Mouse (Mus musculus) intestine, embryonic 16.5 days (tissue): ENCODE measurements at regions not wholly inside any gene's neighbourhood (a gene's known extent, or its start where the extent isn't known, plus 50 kb on each side); places are given as distances from the start of the nearest gene placed in this dataset.

ENCODE experiments used
- ATAC-seq: fragments of 200-750 bp; cut with Nextera tagmentation; 2 replicates; pipeline ENCODE4 v1.8.0; 2017; ENCODE audit warnings: moderate TSS enrichment, moderate library complexity
- H3K27ac ChIP-seq: fragments of 300-500 bp; sonication (generic); 2 replicates; pipeline ENCODE4 v1.5.1; 2014; ENCODE audit warnings: mild to moderate bottlenecking, low read length
- H3K27me3 ChIP-seq: fragments of 300-500 bp; sonication (generic); replicated peaks from 2 replicates; pipeline ENCODE4 v1.6.1; 2014; ENCODE audit warnings: low read length, control low read depth, mixed read lengths; ENCODE audit not compliant: control insufficient read depth, insufficient read depth
- H3K36me3 ChIP-seq: fragments of 300-500 bp; sonication (generic); 2 replicates; pipeline ENCODE4 v1.6.1; 2014; ENCODE audit warnings: low read length, control low read depth; ENCODE audit not compliant: control insufficient read depth, insufficient read depth
- H3K4me1 ChIP-seq: fragments of 300-500 bp; sonication (generic); 2 replicates; pipeline ENCODE4 v1.6.1; 2014; ENCODE audit warnings: low read length, control low read depth, mixed read lengths; ENCODE audit not compliant: control insufficient read depth, insufficient read depth
- H3K4me2 ChIP-seq: fragments of 300-500 bp; sonication (generic); 2 replicates; pipeline ENCODE4 v1.6.1; 2014; ENCODE audit warnings: low read depth, low read length, control low read depth
- H3K4me3 ChIP-seq: fragments of 300-500 bp; sonication (generic); 2 replicates; pipeline ENCODE4 v1.5.1; 2014; ENCODE audit warnings: mild to moderate bottlenecking, low read length
- H3K9ac ChIP-seq: fragments of 300-500 bp; sonication (generic); 2 replicates; pipeline ENCODE4 v1.6.1; 2014; ENCODE audit warnings: low read depth, low read length
- H3K9me3 ChIP-seq: fragments of 300-500 bp; sonication (generic); 2 replicates; pipeline ENCODE4 v1.6.1; 2016; ENCODE audit warnings: low read length, control low read depth; ENCODE audit not compliant: control insufficient read depth
- WGBS: fragments of 180-500 bp; shearing (Covaris S2); extraction: QIAGEN DNeasy Blood & Tissue Kit; methylation state at CpG from one replicate; pipeline ENCODE4 v1.1.7; 2014; 5-methylcytosine and 5-hydroxymethylcytosine counted together

DNA sequence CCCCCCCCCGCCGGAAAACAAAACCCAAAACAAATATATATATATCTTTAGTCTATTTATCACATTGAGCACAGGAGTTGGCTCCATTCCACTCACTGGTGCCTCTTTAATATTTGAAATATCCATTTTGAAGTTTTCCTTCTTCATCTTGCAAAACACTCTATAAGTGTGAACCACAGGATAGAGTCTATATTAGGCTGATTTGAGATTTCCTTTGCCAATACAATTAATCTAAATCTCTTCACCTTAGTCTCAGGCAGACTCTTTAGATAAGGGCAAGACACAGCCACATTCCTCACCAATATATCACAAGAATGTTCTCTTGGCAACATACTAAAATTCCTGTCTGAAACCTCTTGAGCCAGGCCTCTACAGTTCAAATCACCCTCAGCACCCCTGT lies 282.1 kb upstream of the Mpdz start:
- Histone ChIP-seq H3K4me3 (no peak overlapping the region), H3K4me1 (no peaks in the 10 kb centered on the region), H3K36me3 (no peaks in the 10 kb centered on the region), H3K27me3 (no peaks in the 10 kb centered on the region), H3K9ac (no peak overlapping the region), H3K4me2 (no peak overlapping the region), H3K9me3 (no peaks in the 10 kb centered on the region), H3K27ac (no peak overlapping the region)
- no peak for ATAC-seq
- WGBS, result 93% methylated on average over 2 of the region's 2 CpGs

GRCm38 (mm10) chr4:81712378-81712777 lies 269.8 kb upstream of the Mpdz start:
- no peak for ATAC-seq
- WGBS, result 63% methylated on average over 1 of the region's 1 CpGs

GRCm38 (mm10) chr4:81695182-81695581 lies 252.6 kb upstream of the Mpdz start:
- no peak overlapping the region for H3K4me3 ChIP-seq
- no peaks in the 10 kb centered on the region for H3K36me3 ChIP-seq
- no peaks in the 10 kb centered on the region for H3K27me3 ChIP-seq
- no peak overlapping the region for H3K9ac ChIP-seq
- H3K4me1 ChIP-seq, result no peaks in the 10 kb centered on the region
- H3K4me2 ChIP-seq, result no peak overlapping the region
- H3K27ac ChIP-seq, result no peak overlapping the region
- ATAC-seq, result no peak
- no peaks in the 10 kb centered on the region for H3K9me3 ChIP-seq

More at GRCm38 (mm10) chr4:81712378-81712777, 269.8 kb upstream of the Mpdz start:
- Histone ChIP-seq H3K4me1 (no peaks in the 10 kb centered on the region), H3K9me3 (no peaks in the 10 kb centered on the region), H3K9ac (no peak overlapping the region), H3K4me2 (no peak overlapping the region), H3K27me3 (no peaks in the 10 kb centered on the region), H3K4me3 (no peak overlapping the region), H3K36me3 (no peaks in the 10 kb centered on the region), H3K27ac (no peak overlapping the region)

- no peak overlapping the region for H3K27ac ChIP-seq
- 83% methylated on average over 2 of the region's 2 CpGs for WGBS
- H3K27me3 ChIP-seq, result no peaks in the 10 kb centered on the region
- no peak overlapping the region for H3K4me3 ChIP-seq
- H3K9ac ChIP-seq, result no peak overlapping the region
- H3K9me3 ChIP-seq, result no peaks in the 10 kb centered on the region
- no peaks in the 10 kb centered on the region; the same call in 1 of the 2 replicates for H3K4me1 ChIP-seq
- no peaks in the 10 kb centered on the region for H3K36me3 ChIP-seq
- no peak for ATAC-seq
- H3K4me2 ChIP-seq, result no peak overlapping the region
Observed at GRCm38 (mm10) chr4:81677205-81677604, 234.6 kb upstream of the Mpdz start.

- Histone ChIP-seq H3K27ac (no peak overlapping the region), H3K4me3 (no peak overlapping the region), H3K4me2 (no peak overlapping the region), H3K9ac (no peak overlapping the region), H3K36me3 (no peaks in the 10 kb centered on the region), H3K9me3 (no peaks in the 10 kb centered on the region), H3K4me1 (no peaks in the 10 kb centered on the region; the same call in 1 of the 2 replicates), H3K27me3 (no peaks in the 10 kb centered on the region)
- ATAC-seq, result no peak
- WGBS, result 80% methylated on average over 2 of the region's 2 CpGs
Observed at GRCm38 (mm10) chr4:81674871-81675270, 232.3 kb upstream of the Mpdz start.

GRCm38 (mm10) chr4:81673398-81674265 lies 231.0 kb upstream of the Mpdz start:
- Histone ChIP-seq H3K9me3 (no peaks in the 10 kb centered on the region), H3K4me3 (no peak overlapping the region), H3K27ac (no peak overlapping the region), H3K9ac (no peak overlapping the region), H3K4me2 (no peak overlapping the region), H3K27me3 (no peaks in the 10 kb centered on the region), H3K4me1 (peaks cover 10% of the 10 kb centered on the region), H3K36me3 (no peaks in the 10 kb centered on the region)
- ATAC-seq, result peak; percentile 48; the same call in 1 of the 2 replicates
- WGBS, result 56% methylated on average over 4 of the region's 4 CpGs

- ATAC-seq, result no peak
- Histone ChIP-seq H3K27me3 (no peaks in the 10 kb centered on the region), H3K4me1 (peaks cover 11% of the 10 kb centered on the region), H3K4me2 (no peak overlapping the region), H3K9ac (no peak overlapping the region), H3K9me3 (no peaks in the 10 kb centered on the region), H3K27ac (no peak overlapping the region), H3K4me3 (no peak overlapping the region), H3K36me3 (no peaks in the 10 kb centered on the region)
- WGBS, result 52% methylated on average over 2 of the region's 2 CpGs
Observed at GRCm38 (mm10) chr4:81671986-81672385, 229.4 kb upstream of the Mpdz start.

GRCm38 (mm10) chr4:81669181-81669580 lies 226.6 kb upstream of the Mpdz start:
- ATAC-seq, result peak; percentile 79
- Histone ChIP-seq H3K4me2 (no peak overlapping the region), H3K4me1 (peaks cover 11% of the 10 kb centered on the region), H3K36me3 (no peaks in the 10 kb centered on the region), H3K9me3 (no peaks in the 10 kb centered on the region), H3K27ac (no peak overlapping the region), H3K4me3 (no peak overlapping the region), H3K9ac (no peak overlapping the region), H3K27me3 (no peaks in the 10 kb centered on the region)
- 15% methylated on average over 3 of the region's 3 CpGs for WGBS

DNA sequence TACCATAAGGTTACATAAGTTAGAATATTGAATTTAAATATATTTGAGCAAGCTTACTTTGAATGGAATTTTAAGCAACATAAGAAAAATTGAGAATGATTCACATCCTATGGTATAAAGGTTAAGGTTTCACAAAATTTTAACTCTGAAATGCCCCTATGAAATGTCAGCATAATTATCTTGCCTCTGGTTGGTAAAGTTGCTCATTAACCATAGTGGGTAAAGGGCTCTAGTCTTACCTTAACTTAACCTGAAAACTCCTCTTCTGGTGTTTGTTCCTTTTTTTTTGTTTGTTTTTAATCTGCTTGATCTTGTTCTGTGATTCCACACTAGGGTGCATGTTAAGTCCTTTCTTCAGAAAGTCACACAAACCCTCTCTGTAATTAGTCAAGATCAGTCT lies 218.5 kb upstream of the Mpdz start:
- no peak overlapping the region for H3K4me3 ChIP-seq
- no peak overlapping the region for H3K27ac ChIP-seq
- H3K36me3 ChIP-seq, result no peaks in the 10 kb centered on the region
- H3K9ac ChIP-seq, result no peak overlapping the region
- H3K27me3 ChIP-seq, result no peaks in the 10 kb centered on the region
- H3K9me3 ChIP-seq, result peaks cover 5% of the 10 kb centered on the region; the same call in 1 of the 2 replicates
- ATAC-seq, result no peak
- no peaks in the 10 kb centered on the region for H3K4me1 ChIP-seq
- H3K4me2 ChIP-seq, result no peak overlapping the region

GRCm38 (mm10) chr4:81628496-81628828 lies 185.8 kb upstream of the Mpdz start:
- no peaks in the 10 kb centered on the region for H3K27me3 ChIP-seq
- H3K36me3 ChIP-seq, result no peaks in the 10 kb centered on the region
- H3K4me3 ChIP-seq, result no peak overlapping the region
- 60% methylated on average over 3 of the region's 3 CpGs for WGBS
- H3K4me1 ChIP-seq, result no peaks in the 10 kb centered on the region
- H3K27ac ChIP-seq, result no peak overlapping the region
- no peak overlapping the region for H3K4me2 ChIP-seq
- no peaks in the 10 kb centered on the region for H3K9me3 ChIP-seq
- no peak overlapping the region for H3K9ac ChIP-seq
- no peak for ATAC-seq
